Mouse (Mus musculus) midbrain, embryonic 14.5 days (tissue): Measurements from ENCODE around the gene Pi4kb. TPM values are rescaled to one million over a fixed set of nuclear protein-coding genes. Genes with fewer than 3 reads are reported as not detected.
"Not testable (repeated sequence)": the region's sequence is repeated elsewhere in the genome, so short reads cannot be mapped to it uniquely, and the experiment has no call there.

Experiments
- ATAC-seq: fragments of 200-750 bp; cut with Nextera tagmentation; 2 replicates; pipeline ENCODE4 v1.8.0; 2017; ENCODE audit warnings: moderate number of reproducible peaks, moderate library complexity; ENCODE audit not compliant: low FRiP score, low TSS enrichment
- DNase-seq: peaks from one replicate; pipeline ENCODE4 v3.0.0-alpha.2; 2015
- H3K27ac ChIP-seq: fragments of 300-500 bp; sonication (generic); replicated peaks from 2 replicates; pipeline ENCODE4 v1.5.1; 2014; ENCODE audit warnings: mild to moderate bottlenecking, low read depth, low read length, moderate library complexity
- H3K27me3 ChIP-seq: fragments of 300-500 bp; sonication (generic); 2 replicates; pipeline ENCODE4 v1.6.1; 2014; ENCODE audit warnings: low read length, control low read depth, mixed read lengths; ENCODE audit not compliant: control insufficient read depth, insufficient read depth
- H3K36me3 ChIP-seq: fragments of 300-500 bp; sonication (generic); 2 replicates; pipeline ENCODE4 v1.6.1; 2014; ENCODE audit warnings: low read length, control low read depth; ENCODE audit not compliant: control insufficient read depth, insufficient read depth
- H3K4me1 ChIP-seq: fragments of 300-500 bp; sonication (generic); 2 replicates; pipeline ENCODE4 v1.6.1; 2014; ENCODE audit warnings: mild to moderate bottlenecking, antibody characterized with exemption, low read length, control low read depth; ENCODE audit not compliant: control insufficient read depth, insufficient read depth
- H3K4me2 ChIP-seq: fragments of 300-500 bp; sonication (generic); 2 replicates; pipeline ENCODE4 v1.6.1; 2014; ENCODE audit warnings: mild to moderate bottlenecking, low read length, moderate library complexity
- H3K4me3 ChIP-seq: fragments of 300-500 bp; sonication (generic); replicated peaks from 2 replicates; pipeline ENCODE4 v1.5.1; 2014; ENCODE audit warnings: low read depth, low read length
- H3K9ac ChIP-seq: fragments of 300-500 bp; sonication (generic); replicated peaks from 2 replicates; pipeline ENCODE4 v1.6.1; 2014; ENCODE audit warnings: mild to moderate bottlenecking, low read length, moderate library complexity
- H3K9me3 ChIP-seq: fragments of 300-500 bp; sonication (generic); 2 replicates; pipeline ENCODE4 v1.6.1; 2016; ENCODE audit warnings: low read length, control low read depth, mixed read lengths; ENCODE audit not compliant: control insufficient read depth
- WGBS: fragments of 180-500 bp; shearing (Covaris S2); extraction: QIAGEN DNeasy Blood & Tissue Kit; methylation state at CpG from one replicate; pipeline ENCODE4 v1.1.7; 2014; 5-methylcytosine and 5-hydroxymethylcytosine counted together
- polyA plus RNA-seq: library from polyadenylated mRNA; unstranded; fragments of >200 nt; fragmentation: Nextera tagmentation; extraction: Ambion mirVana; gene quantifications from 2 replicates; pipeline ENCODE4 v1.2.1, GENCODE M21; 2014

Gene Pi4kb
- polyA plus RNA-seq, 1 experiment from 2014 or later: 28.7 TPM

- not testable (repeated sequence) for H3K4me3 ChIP-seq, H3K9me3 ChIP-seq, H3K4me2 ChIP-seq, ATAC-seq, H3K27ac ChIP-seq, H3K9ac ChIP-seq, H3K27me3 ChIP-seq, DNase-seq, H3K4me1 ChIP-seq
- WGBS: 80% methylated on average over 3 of the region's 3 CpGs
- H3K36me3 ChIP-seq: peaks cover 40% of the 10 kb centered on the region
Measured at GRCm38 (mm10) chr3:95029291-95029827, 54.8 kb downstream of the Pi4kb start.

DNA sequence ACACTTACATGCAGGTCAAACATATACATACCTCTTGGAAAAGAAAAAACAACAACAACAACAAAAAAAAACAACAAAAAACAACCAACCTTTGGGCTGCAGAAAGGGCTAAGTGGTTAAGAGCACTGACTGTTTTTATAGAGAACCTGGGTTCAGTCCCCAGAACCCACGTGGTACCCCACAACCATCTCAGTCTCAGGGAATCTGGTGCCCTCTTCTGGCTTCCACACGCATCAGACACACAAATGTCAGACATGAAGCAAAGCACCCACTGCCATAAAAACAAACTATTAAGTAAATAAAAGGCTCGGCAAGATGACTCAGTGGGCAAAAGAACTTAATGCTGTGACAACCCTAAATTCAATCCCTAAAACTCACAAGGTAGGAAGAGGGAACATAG is 55.4 kb downstream of the Pi4kb start:
- H3K9ac ChIP-seq: no peak overlapping the region
- no peak overlapping the region for H3K4me2 ChIP-seq
- no peaks in the 10 kb centered on the region for H3K4me1 ChIP-seq
- no peak overlapping the region for H3K27ac ChIP-seq
- WGBS: 71% methylated on average over 3 of the region's 3 CpGs
- no peak for ATAC-seq
- no peaks in the 10 kb centered on the region for H3K9me3 ChIP-seq
- no peak for DNase-seq
- H3K36me3 ChIP-seq: peaks cover 46% of the 10 kb centered on the region
- H3K27me3 ChIP-seq: no peaks in the 10 kb centered on the region
- no peak overlapping the region for H3K4me3 ChIP-seq

DNA sequence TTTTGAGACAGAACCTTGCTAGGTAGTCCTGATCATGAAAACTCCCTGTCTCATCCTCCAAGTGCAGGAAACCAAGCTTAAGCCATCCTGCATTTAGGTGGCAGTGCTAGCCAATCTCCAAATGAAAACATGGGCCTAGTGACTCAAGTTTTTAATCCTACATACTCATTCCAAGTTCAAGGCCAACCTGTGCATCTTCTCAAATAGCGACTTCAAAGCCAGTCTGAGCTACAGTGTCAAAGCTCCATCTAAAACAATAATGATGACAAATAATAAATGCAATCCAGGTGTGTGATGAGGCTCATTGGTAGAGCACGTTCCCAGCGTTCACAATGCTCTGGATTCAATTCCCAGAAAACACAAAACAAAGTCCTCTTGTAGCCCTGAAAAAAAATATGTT is 67.1 kb downstream of the Pi4kb start:
- H3K9ac ChIP-seq: peak overlapping the region; percentile 79
- no peak for DNase-seq
- peaks cover 10% of the 10 kb centered on the region for H3K4me1 ChIP-seq
- no peak overlapping the region for H3K27ac ChIP-seq
- 20% methylated on average over 3 of the region's 3 CpGs for WGBS
- H3K36me3 ChIP-seq: peaks cover 12% of the 10 kb centered on the region
- no peaks in the 10 kb centered on the region for H3K9me3 ChIP-seq
- no peaks in the 10 kb centered on the region for H3K27me3 ChIP-seq
- ATAC-seq: no peak
- H3K4me3 ChIP-seq: peak overlapping the region; percentile 65
- H3K4me2 ChIP-seq: peak overlapping the region; percentile 68

DNA sequence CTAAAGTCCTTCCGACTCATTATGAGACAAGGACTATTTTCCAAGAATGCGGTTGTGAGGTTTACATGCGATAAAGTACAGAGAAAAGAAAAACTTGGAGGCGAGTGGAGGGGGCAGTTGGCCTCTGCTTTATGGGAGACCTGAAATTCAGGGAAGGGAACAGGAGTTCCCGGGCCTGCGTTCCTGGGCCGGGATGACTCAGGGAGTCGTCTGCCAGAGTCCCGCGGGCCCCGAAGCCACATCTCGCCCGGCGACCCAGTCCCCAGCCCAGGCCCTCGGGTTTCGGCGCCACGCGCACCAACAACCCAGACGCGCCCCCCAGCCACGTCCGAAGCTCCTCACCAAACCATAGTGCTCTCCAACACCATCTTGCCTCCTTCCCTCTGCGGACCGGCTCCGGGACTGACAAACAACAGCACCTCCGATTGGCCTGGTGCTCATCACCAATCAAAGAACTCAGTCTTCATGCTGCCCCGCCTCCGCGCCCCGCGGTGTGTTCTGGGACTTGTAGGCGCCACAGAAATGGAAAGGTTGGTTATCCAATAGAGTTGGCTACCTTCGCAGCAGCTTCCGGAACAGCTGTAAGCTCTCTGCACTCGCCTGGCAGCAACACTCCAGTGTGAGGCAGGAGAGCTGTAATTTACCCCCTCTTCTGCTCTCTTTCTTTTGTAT is 67.8 kb downstream of the Pi4kb start, which contains the start of gene Psmd4:
Gene Psmd4, minus strand, starts transcription at position 449 of the 672 bp plus-strand sequence.
- Histone ChIP-seq H3K4me2 (peak within 1 kb of the TSS; percentile 68), H3K27ac (peak within 1 kb of the TSS; percentile 56; the same call in 1 of the 2 replicates), H3K4me3 (peak within 1 kb of the TSS; percentile 65), H3K4me1 (peaks cover 10% of the 10 kb centered on the region), H3K27me3 (no peaks in the 10 kb centered on the region), H3K9me3 (no peaks in the 10 kb centered on the region), H3K36me3 (peaks cover 7% of the 10 kb centered on the region; the same call in 1 of the 2 replicates), H3K9ac (peak within 1 kb of the TSS; percentile 79)
- DNase-seq (peak; percentile 98), ATAC-seq (peak; percentile 100)
- under 1% methylated on average over 36 of the region's 36 CpGs for WGBS

DNA sequence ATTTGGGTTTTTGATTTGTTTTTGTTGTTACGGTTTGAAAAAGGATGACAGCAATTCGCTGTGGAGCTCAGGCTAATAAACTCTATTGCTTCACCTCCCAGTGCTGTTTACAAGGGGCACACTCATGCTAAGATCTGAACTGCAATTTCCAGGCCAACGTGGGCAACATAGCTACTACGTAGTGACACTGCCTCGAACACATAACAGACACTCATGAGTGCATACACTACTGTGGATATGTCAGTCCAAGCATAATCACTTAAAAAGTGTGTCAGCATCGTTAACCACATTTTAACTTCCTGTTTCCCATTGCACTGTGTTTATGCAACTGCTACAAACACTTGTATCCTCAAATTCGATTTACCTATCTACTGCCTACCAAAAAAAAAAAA is 68.3 kb downstream of the Pi4kb start:
- ATAC-seq (peak; percentile 52; the same call in 1 of the 2 replicates), DNase-seq (no peak)
- H3K9ac ChIP-seq: no peak overlapping the region; the same call in 1 of the 2 replicates
- H3K4me1 ChIP-seq: peaks cover 10% of the 10 kb centered on the region
- WGBS: 32% methylated on average over 7 of the region's 7 CpGs
- peak overlapping the region; percentile 68 for H3K4me2 ChIP-seq
- H3K27ac ChIP-seq: peak overlapping the region; percentile 56; the same call in 1 of the 2 replicates
- H3K36me3 ChIP-seq: 0 out of 2 replicates have a peak, but pooled peaks cover 5% of the 10 kb centered on the region
- no peaks in the 10 kb centered on the region for H3K27me3 ChIP-seq
- no peaks in the 10 kb centered on the region for H3K9me3 ChIP-seq
- peak overlapping the region; percentile 65 for H3K4me3 ChIP-seq

DNA sequence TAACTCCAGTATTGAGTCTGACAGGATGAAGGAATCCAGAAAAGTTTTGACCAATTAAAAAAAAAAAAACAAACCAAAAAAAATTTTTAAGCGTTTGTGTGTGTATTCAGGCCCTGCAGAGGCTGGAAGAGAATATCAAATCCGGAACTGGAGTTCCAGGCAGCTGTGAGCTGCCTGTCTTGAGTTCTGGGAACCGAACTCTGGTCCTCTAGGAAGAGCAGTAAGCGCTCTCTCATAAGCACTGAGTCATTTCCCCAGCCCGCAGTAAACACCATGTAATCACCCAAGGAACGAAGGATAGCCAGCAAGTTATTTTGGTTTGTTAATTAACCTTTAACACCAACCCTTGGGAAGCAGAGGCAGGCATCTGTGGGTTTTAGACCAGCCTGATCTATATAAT is 68.7 kb downstream of the Pi4kb start:
- H3K36me3 ChIP-seq: 0 out of 2 replicates have a peak, but pooled peaks cover 5% of the 10 kb centered on the region
- ATAC-seq: no peak
- no peak overlapping the region for H3K9ac ChIP-seq
- peaks cover 10% of the 10 kb centered on the region for H3K4me1 ChIP-seq
- WGBS: 81% methylated on average over 6 of the region's 6 CpGs
- H3K4me2 ChIP-seq: no peak overlapping the region
- no peak overlapping the region for H3K27ac ChIP-seq
- DNase-seq: no peak
- H3K4me3 ChIP-seq: peak overlapping the region; percentile 65; the same call in 1 of the 2 replicates
- no peaks in the 10 kb centered on the region for H3K27me3 ChIP-seq
- H3K9me3 ChIP-seq: no peaks in the 10 kb centered on the region

DNA sequence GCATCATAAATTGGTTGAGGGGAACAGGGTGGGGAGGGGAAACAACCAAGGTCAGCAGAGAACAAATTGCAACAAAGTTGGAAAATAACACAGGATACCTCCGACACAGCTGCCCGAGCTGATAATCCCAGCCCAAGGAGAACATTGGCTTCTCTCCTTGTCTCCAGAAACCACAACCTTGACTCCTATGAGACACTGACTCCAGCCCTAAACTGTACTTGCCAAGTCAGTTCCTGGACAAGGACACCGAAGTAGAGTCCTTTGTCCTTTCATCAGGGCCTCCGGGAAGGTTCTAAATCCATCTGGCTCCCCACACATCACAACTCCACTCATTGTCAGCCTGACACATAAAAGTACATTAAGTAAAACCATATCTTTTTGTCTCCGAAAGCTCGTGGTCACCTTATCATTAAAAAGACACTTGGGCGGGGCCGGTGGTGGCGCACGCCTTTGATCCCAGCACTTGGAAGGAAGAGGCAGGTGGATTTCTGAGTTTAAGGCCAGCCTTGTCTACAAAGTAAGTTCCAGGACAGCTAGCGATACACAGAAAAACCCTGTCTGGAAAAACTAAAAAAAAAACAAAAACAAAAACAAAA is 72.0 kb downstream of the Pi4kb start:
- Histone ChIP-seq H3K27ac (no peak overlapping the region), H3K36me3 (no peaks in the 10 kb centered on the region), H3K9me3 (no peaks in the 10 kb centered on the region), H3K4me3 (no peak overlapping the region), H3K4me1 (peaks cover 5% of the 10 kb centered on the region), H3K27me3 (no peaks in the 10 kb centered on the region), H3K9ac (no peak overlapping the region), H3K4me2 (no peak overlapping the region)
- 85% methylated on average over 11 of the region's 11 CpGs for WGBS
- ATAC-seq (no peak), DNase-seq (no peak)

- Histone ChIP-seq H3K36me3 (no peaks in the 10 kb centered on the region), H3K4me1 (peaks cover under 1% of the 10 kb centered on the region; the same call in 1 of the 2 replicates), H3K9me3 (no peaks in the 10 kb centered on the region), H3K27me3 (no peaks in the 10 kb centered on the region), H3K4me2 (no peak overlapping the region), H3K9ac (no peak overlapping the region), H3K27ac (no peak overlapping the region), H3K4me3 (no peak overlapping the region)
- ATAC-seq: no peak
- DNase-seq: no peak
- WGBS: 73% methylated on average over 3 of the region's 3 CpGs
Measured at GRCm38 (mm10) chr3:95047914-95048313, 73.4 kb downstream of the Pi4kb start.
